Mouse (Mus musculus) hindbrain, embryonic 10.5 days (tissue): ENCODE measurements around the gene Hcst. TPM values are rescaled to one million over a fixed set of nuclear protein-coding genes. Genes with fewer than 3 reads are reported as not detected.

ENCODE experiments used
- DNase-seq: peaks from one replicate; pipeline ENCODE4 v3.0.0-alpha.2; 2017; ENCODE audit warnings: low spot score
- H3K27ac ChIP-seq: fragments of 300-500 bp; sonication (generic); 2 replicates; pipeline ENCODE4 v1.5.1; 2016; ENCODE audit warnings: mild to moderate bottlenecking, moderate library complexity
- H3K27me3 ChIP-seq: fragments of 300-500 bp; sonication (generic); 2 replicates; pipeline ENCODE4 v1.6.1; 2016; ENCODE audit warnings: mild to moderate bottlenecking; ENCODE audit not compliant: poor library complexity, insufficient read depth, severe bottlenecking
- H3K36me3 ChIP-seq: fragments of 300-500 bp; sonication (generic); 2 replicates; pipeline ENCODE4 v1.6.1; 2016; ENCODE audit warnings: mild to moderate bottlenecking, moderate library complexity
- H3K4me1 ChIP-seq: fragments of 300-500 bp; sonication (generic); replicated peaks from 2 replicates; pipeline ENCODE4 v1.6.1; 2016; ENCODE audit warnings: mild to moderate bottlenecking
- H3K4me3 ChIP-seq: fragments of 300-500 bp; sonication (generic); 2 replicates; pipeline ENCODE4 v1.5.1; 2016; ENCODE audit warnings: mild to moderate bottlenecking, moderate library complexity
- H3K9me3 ChIP-seq: fragments of 300-500 bp; sonication (generic); 2 replicates; pipeline ENCODE4 v1.6.1; 2016; ENCODE audit warnings: mild to moderate bottlenecking, moderate library complexity
- WGBS: fragments of 180-500 bp; shearing (Covaris S2); methylation state at CpG from one replicate; pipeline ENCODE4 v1.1.7; 2016; 5-methylcytosine and 5-hydroxymethylcytosine counted together
- polyA plus RNA-seq: library from polyadenylated mRNA; unstranded; fragments of >200 nt; fragmentation: Nextera tagmentation; extraction: Ambion mirVana; gene quantifications from 2 replicates; pipeline ENCODE4 v1.2.1, GENCODE M21; 2016

Hcst gene
- polyA plus RNA-seq, 1 experiment from 2014 or later, result 0.55 TPM

- no peaks in the 10 kb centered on the region for H3K9me3 ChIP-seq
- H3K4me1 ChIP-seq, result peaks cover 9% of the 10 kb centered on the region
- no peak for DNase-seq
- 42% methylated on average over 2 of the region's 2 CpGs for WGBS
- no peaks in the 10 kb centered on the region for H3K36me3 ChIP-seq
- H3K27me3 ChIP-seq, result no peaks in the 10 kb centered on the region
- no peak overlapping the region for H3K4me3 ChIP-seq
- H3K27ac ChIP-seq, result no peak overlapping the region
These were observed 24.8 kb downstream of the Hcst start for GRCm38 (mm10) chr7:30394871-30395270.

- no peaks in the 10 kb centered on the region for H3K9me3 ChIP-seq
- H3K27me3 ChIP-seq, result no peaks in the 10 kb centered on the region
- H3K4me1 ChIP-seq, result peaks cover 4% of the 10 kb centered on the region
- DNase-seq, result peak; percentile 8
- H3K36me3 ChIP-seq, result no peaks in the 10 kb centered on the region
- no peak overlapping the region for H3K4me3 ChIP-seq
- H3K27ac ChIP-seq, result 0 out of 2 replicates have a peak overlapping the region, but pooled peaks have one; percentile 16
- WGBS, result 65% methylated on average over 11 of the region's 11 CpGs
These were observed 25.3 kb downstream of the Hcst start for GRCm38 (mm10) chr7:30394379-30394778.

GRCm38 (mm10) chr7:30393631-30394030 is 26.0 kb downstream of the Hcst start:
- Histone ChIP-seq H3K27me3 (no peaks in the 10 kb centered on the region), H3K36me3 (no peaks in the 10 kb centered on the region), H3K9me3 (no peaks in the 10 kb centered on the region), H3K4me3 (no peak overlapping the region), H3K27ac (0 out of 2 replicates have a peak overlapping the region, but pooled peaks have one; percentile 16), H3K4me1 (no peaks in the 10 kb centered on the region)
- no peak for DNase-seq
- 86% methylated on average over 4 of the region's 4 CpGs for WGBS

- Histone ChIP-seq H3K27ac (no peak overlapping the region), H3K4me3 (no peak overlapping the region), H3K36me3 (no peaks in the 10 kb centered on the region), H3K9me3 (no peaks in the 10 kb centered on the region), H3K4me1 (no peaks in the 10 kb centered on the region), H3K27me3 (no peaks in the 10 kb centered on the region)
- no peak for DNase-seq
- WGBS, result 78% methylated on average over 4 of the region's 4 CpGs
These were observed 26.7 kb downstream of the Hcst start for GRCm38 (mm10) chr7:30392746-30393520.

- Histone ChIP-seq H3K27ac (no peak overlapping the region), H3K4me3 (no peak overlapping the region), H3K9me3 (0 out of 2 replicates have a peak, but pooled peaks cover 3% of the 10 kb centered on the region), H3K36me3 (no peaks in the 10 kb centered on the region), H3K27me3 (no peaks in the 10 kb centered on the region), H3K4me1 (no peaks in the 10 kb centered on the region)
- DNase-seq, result no peak
- WGBS, result 81% methylated on average over 9 of the region's 9 CpGs
These were observed 35.5 kb downstream of the Hcst start for GRCm38 (mm10) chr7:30384106-30384505.

- WGBS, result 66% methylated on average over 5 of the region's 5 CpGs
- no peaks in the 10 kb centered on the region for H3K36me3 ChIP-seq
- H3K4me3 ChIP-seq, result no peak overlapping the region
These were observed 39.6 kb downstream of the Hcst start for GRCm38 (mm10) chr7:30380061-30380460.

GRCm38 (mm10) chr7:30373501-30373962 is 46.1 kb downstream of the Hcst start:
- Histone ChIP-seq H3K4me1 (peaks cover 7% of the 10 kb centered on the region), H3K4me3 (peak overlapping the region; percentile 52), H3K9me3 (no peaks in the 10 kb centered on the region), H3K27me3 (no peaks in the 10 kb centered on the region), H3K27ac (peak overlapping the region; percentile 81), H3K36me3 (no peaks in the 10 kb centered on the region)
- under 1% methylated on average over 21 of the region's 21 CpGs for WGBS
- DNase-seq, result peak; percentile 93

More at GRCm38 (mm10) chr7:30380061-30380460, 39.6 kb downstream of the Hcst start:
- Histone ChIP-seq H3K4me1 (no peaks in the 10 kb centered on the region), H3K27me3 (no peaks in the 10 kb centered on the region), H3K9me3 (0 out of 2 replicates have a peak, but pooled peaks cover 3% of the 10 kb centered on the region), H3K27ac (no peak overlapping the region)
- DNase-seq, result no peak

Other genes with a start within 250 kb of the Hcst start
- gene Cox7a1, start 235.7 kb downstream of the Hcst start, polyA plus RNA-seq, result 3.8 and 8.2 TPM in 2 replicates
- gene Capns1, start 221.0 kb downstream of the Hcst start, polyA plus RNA-seq, result 65.1 and 72.5 TPM in 2 replicates
- 167 and 177 TPM in 2 replicates for gene Polr2i, start 187.9 kb downstream of the Hcst start, polyA plus RNA-seq
- gene Tbcb, start 187.6 kb downstream of the Hcst start, polyA plus RNA-seq, result 276 and 312 TPM in 2 replicates
- not detected in 2 replicates for gene Ovol3, start 184.1 kb downstream of the Hcst start, polyA plus RNA-seq
- 0.25 and 0.50 TPM in 2 replicates for gene Thap8, start 139.8 kb downstream of the Hcst start, polyA plus RNA-seq
- gene Wdr62, start 139.4 kb downstream of the Hcst start, polyA plus RNA-seq, result 16.6 and 19.8 TPM in 2 replicates
- gene Clip3, start 128.1 kb downstream of the Hcst start, polyA plus RNA-seq, result 53.4 and 82.3 TPM in 2 replicates
- gene Alkbh6, start 111.1 kb downstream of the Hcst start, polyA plus RNA-seq, result 93.6 and 117 TPM in 2 replicates
- gene Syne4, start 105.0 kb downstream of the Hcst start, polyA plus RNA-seq, result 26.8 and 28.1 TPM in 2 replicates
- 1.6 and 3.7 TPM in 2 replicates for gene E130208F15Rik, start 98.1 kb downstream of the Hcst start, polyA plus RNA-seq
- gene Sdhaf1, start 96.0 kb downstream of the Hcst start, polyA plus RNA-seq, result 19.6 and 23.1 TPM in 2 replicates
- gene Lrfn3, start 57.1 kb downstream of the Hcst start, polyA plus RNA-seq, result 5.5 and 7.8 TPM in 2 replicates
- 16.9 and 27.9 TPM in 2 replicates for gene Tyrobp, start 6.1 kb downstream of the Hcst start, polyA plus RNA-seq
- 1.5 and 1.7 TPM in 2 replicates for gene Nfkbid, start 1.9 kb upstream of the Hcst start, polyA plus RNA-seq
- 69.7 and 184 TPM in 2 replicates for gene Aplp1, start 25.7 kb upstream of the Hcst start, polyA plus RNA-seq
- gene Kirrel2, start 37.8 kb upstream of the Hcst start, polyA plus RNA-seq, result 11.8 and 35.0 TPM in 2 replicates
- 1.7 and 4.2 TPM in 2 replicates for gene Nphs1, start 38.5 kb upstream of the Hcst start, polyA plus RNA-seq
- 0.40 TPM in 1 of 2 replicates, not detected in the other for gene Prodh2, start 73.8 kb upstream of the Hcst start, polyA plus RNA-seq
- 40.1 and 79.4 TPM in 2 replicates for gene Arhgap33, start 115.2 kb upstream of the Hcst start, polyA plus RNA-seq
- gene Hspb6, start 132.3 kb upstream of the Hcst start, polyA plus RNA-seq, result 4.1 and 5.3 TPM in 2 replicates
- 13.8 and 15.1 TPM in 2 replicates for gene Proser3, start 132.4 kb upstream of the Hcst start, polyA plus RNA-seq
- 47.6 and 50.2 TPM in 2 replicates for gene Lin37, start 140.0 kb upstream of the Hcst start, polyA plus RNA-seq
- 96.0 and 106 TPM in 2 replicates for gene U2af1l4, start 143.4 kb upstream of the Hcst start, polyA plus RNA-seq
- gene Gm49396, start 143.5 kb upstream of the Hcst start, polyA plus RNA-seq, result 16.4 and 16.9 TPM in 2 replicates
- 131 and 140 TPM in 2 replicates for gene Psenen, start 143.8 kb upstream of the Hcst start, polyA plus RNA-seq
- 6.2 and 6.7 TPM in 2 replicates for gene Igflr1, start 145.6 kb upstream of the Hcst start, polyA plus RNA-seq
- 9.6 and 11.0 TPM in 2 replicates for gene Kmt2b, start 168.9 kb upstream of the Hcst start, polyA plus RNA-seq
- 0.20 and 0.21 TPM in 2 replicates for gene Zbtb32, start 179.1 kb upstream of the Hcst start, polyA plus RNA-seq
- 0.52 and 1.2 TPM in 2 replicates for gene Upk1a, start 193.0 kb upstream of the Hcst start, polyA plus RNA-seq
- gene Cox6b1, start 206.3 kb upstream of the Hcst start, polyA plus RNA-seq, result 810 and 924 TPM in 2 replicates
- 0.14 TPM in 1 of 2 replicates, not detected in the other for gene Etv2, start 216.0 kb upstream of the Hcst start, polyA plus RNA-seq
- gene Rbm42, start 230.5 kb upstream of the Hcst start, polyA plus RNA-seq, result 145 and 175 TPM in 2 replicates
- 63.9 and 76.3 TPM in 2 replicates for gene Haus5, start 245.1 kb upstream of the Hcst start, polyA plus RNA-seq